Mouse (Mus musculus): Measurements from ENCODE around the gene Stam.

DNA sequence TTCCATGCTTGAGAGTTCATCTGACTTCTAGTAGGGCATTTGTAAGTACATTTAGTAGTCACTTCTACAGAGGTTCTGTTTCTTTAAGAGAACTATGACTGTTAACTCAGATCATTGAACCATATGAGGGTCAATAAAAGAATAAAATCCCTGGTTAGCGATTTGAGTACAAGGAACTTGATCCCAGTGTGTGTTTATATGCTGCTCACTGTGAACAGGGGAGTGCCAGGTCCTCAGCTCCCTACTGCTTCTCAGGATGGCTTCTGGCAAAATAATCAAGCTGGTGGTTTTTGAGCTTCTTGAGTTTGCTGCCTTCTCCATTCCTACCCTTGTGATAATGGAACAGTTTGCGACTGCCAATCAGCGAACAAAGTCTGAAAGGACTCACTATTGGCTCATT lies 100.4 kb downstream of the Stam start, which contains the start of gene Tmem236:
- TF ChIP-seq POLR2A (IDR thresholded peaks at IDR 0.05; ENCODE audit: borderline replicate concordance, control insufficient read depth, low read depth, low read length) (no peak), CTCF (IDR thresholded peaks at IDR 0.05; ENCODE audit: control insufficient read depth, insufficient read depth, low read length) (no peak)
